Mouse (Mus musculus) forebrain, embryonic 14.5 days (tissue): ENCODE results near the gene Fcgr4. TPM values are rescaled to one million over a fixed set of nuclear protein-coding genes. Genes with fewer than 3 reads are reported as not detected.

Source experiments
- ATAC-seq: fragments of 200-750 bp; cut with Nextera tagmentation; 2 replicates; pipeline ENCODE4 v1.8.0; 2017; ENCODE audit warnings: mild to moderate bottlenecking, moderate library complexity
- DNase-seq: peaks from one replicate; pipeline ENCODE4 v3.0.0-alpha.2; 2015; ENCODE audit warnings: low spot score
- H3K27ac ChIP-seq: fragments of 300-500 bp; sonication (generic); 2 replicates; pipeline ENCODE4 v1.5.1; 2014; ENCODE audit warnings: low read depth, mild to moderate bottlenecking, control low read depth, low read length, moderate library complexity
- H3K27me3 ChIP-seq: fragments of 300-500 bp; sonication (generic); replicated peaks from 2 replicates; pipeline ENCODE4 v1.6.1; 2014; ENCODE audit warnings: low read length, control low read depth, mixed read lengths; ENCODE audit not compliant: control insufficient read depth, insufficient read depth
- H3K36me3 ChIP-seq: fragments of 300-500 bp; sonication (generic); 2 replicates; pipeline ENCODE4 v1.6.1; 2014; ENCODE audit warnings: low read length, control low read depth; ENCODE audit not compliant: control insufficient read depth, insufficient read depth
- H3K4me1 ChIP-seq: fragments of 300-500 bp; sonication (generic); 2 replicates; pipeline ENCODE4 v1.6.1; 2014; ENCODE audit warnings: antibody characterized with exemption, low read length, control low read depth; ENCODE audit not compliant: control insufficient read depth, insufficient read depth
- H3K4me2 ChIP-seq: fragments of 300-500 bp; sonication (generic); 2 replicates; pipeline ENCODE4 v1.6.1; 2014; ENCODE audit warnings: mild to moderate bottlenecking, control low read depth, low read length
- H3K4me3 ChIP-seq: fragments of 300-500 bp; sonication (generic); 2 replicates; pipeline ENCODE4 v1.5.1; 2014; ENCODE audit warnings: low read depth, low read length, control low read depth
- H3K9ac ChIP-seq: fragments of 300-500 bp; sonication (generic); 2 replicates; pipeline ENCODE4 v1.6.1; 2014; ENCODE audit warnings: mild to moderate bottlenecking, low read length, control low read depth, moderate library complexity
- H3K9me3 ChIP-seq: fragments of 300-500 bp; sonication (generic); replicated peaks from 2 replicates; pipeline ENCODE4 v1.6.1; 2016; ENCODE audit warnings: low read length, control low read depth, mixed read lengths; ENCODE audit not compliant: control insufficient read depth
- WGBS: fragments of 180-500 bp; shearing (Covaris S2); extraction: QIAGEN DNeasy Blood & Tissue Kit; methylation state at CpG from one replicate; pipeline ENCODE4 v1.1.7; 2014; 5-methylcytosine and 5-hydroxymethylcytosine counted together
- polyA plus RNA-seq: library from polyadenylated mRNA; unstranded; fragments of >200 nt; fragmentation: Nextera tagmentation; extraction: Ambion mirVana; gene quantifications from 2 replicates; pipeline ENCODE4 v1.2.1, GENCODE M21; 2014

Fcgr4 gene
- polyA plus RNA-seq, 1 experiment from 2014 or later, result 0.50 TPM

DNA sequence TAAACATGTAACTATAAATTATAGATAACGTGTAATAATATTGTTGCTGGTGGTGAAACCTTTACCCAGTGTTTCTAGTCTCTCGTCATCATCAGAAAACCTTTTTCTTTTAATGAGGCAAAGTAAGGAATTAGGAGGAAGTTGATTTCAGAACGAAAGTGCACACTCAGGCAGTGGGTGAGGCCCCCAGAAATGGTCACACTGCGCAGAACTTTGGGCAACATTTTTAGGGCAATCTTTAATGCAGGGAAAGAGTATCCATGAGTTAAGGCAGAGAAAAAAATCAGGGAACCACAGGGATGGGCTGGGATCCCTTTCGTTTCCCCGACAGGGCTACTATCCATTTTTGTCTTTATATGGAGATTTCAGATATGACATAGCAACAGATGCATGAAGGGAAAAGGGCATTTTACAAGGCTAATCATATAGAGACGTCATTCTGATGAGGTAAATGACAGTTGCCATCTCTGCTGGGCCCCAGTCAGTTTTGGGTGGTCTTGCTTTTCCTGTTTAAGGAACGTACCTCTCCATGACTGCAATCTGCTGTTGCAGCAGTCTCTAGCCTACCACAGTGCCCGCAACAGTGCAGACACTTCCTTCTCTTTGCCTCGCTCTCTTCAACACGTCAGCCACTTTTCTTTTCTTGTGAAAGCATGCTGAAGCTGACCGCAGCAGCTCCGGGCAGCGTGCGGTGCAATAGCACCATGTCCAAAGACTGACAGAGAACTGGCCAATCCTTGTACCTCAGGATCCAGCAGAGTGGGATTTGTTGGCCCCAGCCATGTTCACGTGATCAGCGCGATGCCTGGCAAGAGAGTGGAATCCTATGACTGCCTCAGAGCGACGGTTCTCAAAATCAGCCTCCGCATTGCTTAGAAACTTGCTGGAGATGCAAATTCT, 20.7 kb upstream of the Fcgr4 start:
- Histone ChIP-seq H3K4me1 (no peaks in the 10 kb centered on the region), H3K9me3 (no peaks in the 10 kb centered on the region), H3K9ac (no peak overlapping the region), H3K4me2 (0 out of 2 replicates have a peak overlapping the region, but pooled peaks have one; percentile 14), H3K4me3 (no peak overlapping the region), H3K27ac (no peak overlapping the region), H3K27me3 (no peaks in the 10 kb centered on the region), H3K36me3 (no peaks in the 10 kb centered on the region)
- DNase-seq, result peak; percentile 2
- ATAC-seq, result no peak
- 60% methylated on average over 21 of the region's 21 CpGs for WGBS

DNA sequence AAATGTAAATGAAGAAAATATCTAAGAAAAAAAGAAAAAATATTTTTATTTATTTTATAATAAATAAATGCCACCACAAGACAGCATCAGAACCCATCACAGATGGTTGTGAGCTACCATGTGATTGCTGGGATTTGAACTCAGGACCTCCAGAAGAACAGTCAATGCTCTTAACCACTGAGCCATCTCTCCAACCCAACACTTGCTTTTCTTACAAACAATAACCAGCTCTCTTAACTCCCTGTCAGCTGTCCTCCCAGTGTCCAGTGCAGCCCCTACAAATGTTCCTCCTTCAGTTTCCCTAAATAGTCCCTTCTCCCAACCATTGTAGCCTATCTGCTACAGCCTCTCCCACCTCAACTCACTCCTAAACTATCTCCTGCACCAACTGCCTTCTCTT, 18.9 kb upstream of the Fcgr4 start:
- Histone ChIP-seq H3K9me3 (no peaks in the 10 kb centered on the region), H3K36me3 (no peaks in the 10 kb centered on the region), H3K4me1 (no peaks in the 10 kb centered on the region), H3K27ac (no peak overlapping the region), H3K4me2 (no peak overlapping the region), H3K9ac (no peak overlapping the region), H3K27me3 (no peaks in the 10 kb centered on the region), H3K4me3 (no peak overlapping the region)
- DNase-seq (no peak), ATAC-seq (no peak)

DNA sequence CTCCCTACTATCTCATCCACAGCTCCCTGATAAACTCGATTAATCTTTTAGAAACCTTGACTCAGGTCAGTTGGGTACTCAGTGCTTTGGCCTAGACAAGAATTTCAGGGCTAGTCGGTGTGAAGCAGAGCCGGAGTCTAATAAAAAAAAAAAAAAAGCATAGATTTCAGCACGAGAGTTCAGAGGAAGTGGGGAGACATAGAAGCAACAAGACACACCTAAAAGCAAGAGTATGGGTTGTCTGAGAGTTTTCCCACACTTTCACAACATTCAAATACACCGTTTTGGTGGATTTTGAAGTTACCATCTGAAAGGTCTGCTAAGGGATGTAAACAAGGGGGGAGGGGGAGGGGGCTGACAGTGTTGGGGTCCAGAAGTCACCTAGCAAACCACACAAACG, 13.6 kb upstream of the Fcgr4 start:
- Histone ChIP-seq H3K27ac (no peak overlapping the region), H3K4me2 (no peak overlapping the region), H3K36me3 (no peaks in the 10 kb centered on the region), H3K4me1 (no peaks in the 10 kb centered on the region), H3K9ac (no peak overlapping the region), H3K4me3 (no peak overlapping the region), H3K27me3 (no peaks in the 10 kb centered on the region), H3K9me3 (no peaks in the 10 kb centered on the region)
- DNase-seq (no peak), ATAC-seq (no peak)
- 72% methylated on average over 6 of the region's 6 CpGs for WGBS

DNA sequence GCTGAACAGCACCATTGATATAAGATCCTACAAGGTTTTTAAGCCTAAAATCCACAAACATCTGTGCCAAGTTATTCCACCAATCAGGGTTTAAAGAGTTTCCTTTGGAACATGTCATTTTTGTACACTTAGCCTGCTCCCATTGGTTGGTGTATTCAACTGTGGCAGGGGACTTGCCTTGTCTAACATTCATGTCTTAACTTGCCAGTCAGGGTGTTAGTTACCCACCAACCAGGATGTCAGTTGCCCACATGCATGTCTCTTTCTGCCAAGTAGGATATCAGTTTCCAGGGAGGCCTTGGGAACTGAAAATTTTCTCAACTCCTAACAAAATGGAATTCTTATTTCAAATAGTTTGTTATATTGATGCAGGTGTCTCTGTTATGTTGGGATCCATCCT, 13.1 kb upstream of the Fcgr4 start:
- Histone ChIP-seq H3K9ac (no peak overlapping the region), H3K4me2 (no peak overlapping the region), H3K27ac (no peak overlapping the region), H3K4me1 (no peaks in the 10 kb centered on the region), H3K36me3 (no peaks in the 10 kb centered on the region), H3K4me3 (no peak overlapping the region), H3K9me3 (no peaks in the 10 kb centered on the region), H3K27me3 (no peaks in the 10 kb centered on the region)
- DNase-seq (no peak), ATAC-seq (no peak)

DNA sequence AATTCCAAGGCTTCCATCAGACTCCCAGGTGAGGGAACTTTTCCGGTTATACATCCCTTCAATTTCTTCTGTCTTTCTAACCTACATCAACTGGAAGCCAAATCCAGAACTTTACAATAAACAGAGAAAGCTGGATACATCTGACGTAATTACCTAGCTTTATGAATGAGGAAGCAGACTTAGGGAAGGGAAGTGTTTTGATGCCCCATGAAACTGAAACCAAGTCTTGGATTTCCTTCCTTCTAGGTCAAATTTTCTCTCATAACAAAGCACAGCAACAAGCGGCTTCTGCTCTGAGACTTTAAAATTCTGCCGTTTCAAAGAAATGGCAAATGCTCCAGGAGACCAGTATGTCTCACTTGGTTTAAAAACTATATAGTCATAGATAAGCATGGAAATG, 12.4 kb upstream of the Fcgr4 start:
- Histone ChIP-seq H3K4me1 (no peaks in the 10 kb centered on the region), H3K9me3 (no peaks in the 10 kb centered on the region), H3K4me3 (no peak overlapping the region), H3K27me3 (no peaks in the 10 kb centered on the region), H3K9ac (no peak overlapping the region), H3K36me3 (no peaks in the 10 kb centered on the region), H3K27ac (no peak overlapping the region), H3K4me2 (no peak overlapping the region)
- 91% methylated on average over 4 of the region's 4 CpGs for WGBS
- ATAC-seq (no peak), DNase-seq (no peak)

- H3K4me3 ChIP-seq, result no peak overlapping the region
- DNase-seq (no peak), ATAC-seq (no peak)
- no peaks in the 10 kb centered on the region for H3K36me3 ChIP-seq
- H3K4me2 ChIP-seq, result no peak overlapping the region
- H3K4me1 ChIP-seq, result no peaks in the 10 kb centered on the region
- no peak overlapping the region for H3K9ac ChIP-seq
- 93% methylated on average over 2 of the region's 2 CpGs for WGBS
- H3K9me3 ChIP-seq, result no peaks in the 10 kb centered on the region
- H3K27me3 ChIP-seq, result no peaks in the 10 kb centered on the region
- H3K27ac ChIP-seq, result no peak overlapping the region
Measured at GRCm38 (mm10) chr1:171006905-171007304, 11.8 kb upstream of the Fcgr4 start.

GRCm38 (mm10) chr1:171011733-171012132, 7.0 kb upstream of the Fcgr4 start:
- Histone ChIP-seq H3K36me3 (no peaks in the 10 kb centered on the region), H3K4me2 (no peak overlapping the region), H3K9me3 (no peaks in the 10 kb centered on the region), H3K4me1 (no peaks in the 10 kb centered on the region), H3K4me3 (no peak overlapping the region), H3K27ac (no peak overlapping the region), H3K27me3 (no peaks in the 10 kb centered on the region), H3K9ac (no peak overlapping the region)
- no peak for DNase-seq
- ATAC-seq, result no peak
- WGBS, result 79% methylated on average over 4 of the region's 4 CpGs

GRCm38 (mm10) chr1:171016676-171017356, 1.9 kb upstream of the Fcgr4 start:
- Histone ChIP-seq H3K27me3 (no peaks in the 10 kb centered on the region), H3K36me3 (no peaks in the 10 kb centered on the region), H3K27ac (no peak overlapping the region), H3K4me1 (no peaks in the 10 kb centered on the region), H3K4me3 (no peak overlapping the region), H3K9me3 (no peaks in the 10 kb centered on the region), H3K4me2 (no peak overlapping the region), H3K9ac (no peak overlapping the region)
- WGBS, result 94% methylated on average over 6 of the region's 6 CpGs
- DNase-seq, result no peak
- no peak for ATAC-seq

DNA sequence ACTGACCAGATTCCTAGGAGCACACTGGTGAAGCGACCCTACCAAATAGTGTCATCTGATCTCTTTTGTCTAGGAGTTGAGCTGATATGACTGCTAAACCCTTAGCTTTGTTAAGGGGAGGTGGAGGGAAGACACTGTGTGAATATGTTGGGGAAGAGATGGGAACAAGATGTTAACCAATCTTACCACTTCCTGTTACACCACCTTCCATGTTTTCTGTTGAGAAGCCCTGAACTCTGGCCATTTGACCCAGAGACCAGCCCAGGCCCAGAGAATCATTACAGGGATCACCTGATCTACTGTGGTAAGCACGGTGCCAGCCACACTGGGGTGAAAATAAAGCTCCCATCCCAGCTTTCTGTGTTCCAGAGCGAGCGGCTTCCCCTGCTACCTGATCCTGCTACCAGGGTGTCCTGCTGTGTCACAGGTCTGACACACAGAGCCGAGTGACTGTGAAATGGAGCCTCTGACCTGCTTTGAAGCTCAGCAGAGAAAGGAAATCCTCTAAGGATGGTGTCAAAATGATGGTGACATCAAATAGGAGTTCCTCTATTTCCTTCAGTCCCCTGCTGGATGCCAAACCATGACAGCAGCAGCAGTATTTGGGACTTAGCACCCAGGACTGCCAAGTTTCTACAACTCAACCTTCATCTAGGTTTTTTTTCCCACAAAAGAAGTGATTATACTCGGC, 1.1 kb upstream of the Fcgr4 start:
- 58% methylated on average over 6 of the region's 6 CpGs for WGBS
- no peak for ATAC-seq
- H3K4me1 ChIP-seq, result no peaks in the 10 kb centered on the region

More for the DNA sequence above, 1.1 kb upstream of the Fcgr4 start:
- Histone ChIP-seq H3K27ac (no peak overlapping the region), H3K27me3 (no peaks in the 10 kb centered on the region), H3K4me2 (no peak overlapping the region), H3K9me3 (no peaks in the 10 kb centered on the region), H3K36me3 (no peaks in the 10 kb centered on the region), H3K9ac (no peak overlapping the region), H3K4me3 (no peak overlapping the region)
- DNase-seq, result no peak
